Mouse (Mus musculus): ENCODE measurements around the gene Spx. TPM values are rescaled to one million over a fixed set of nuclear protein-coding genes. Genes with fewer than 3 reads are reported as not detected.

The Spx gene
- polyA plus RNA-seq, 1 experiment from 2014 or later, result 2.9 TPM

- Histone ChIP-seq H3K27ac (ENCODE audit: low read length) (no peak overlapping the region), H3K4me3 (replicated peaks; ENCODE audit: low read length) (no peak overlapping the region), H3K36me3 (ENCODE audit: control insufficient read depth, insufficient read depth) (no peaks in the 10 kb centered on the region), H3K4me1 (replicated peaks; ENCODE audit: control insufficient read depth, insufficient read depth, low read length) (no peaks in the 10 kb centered on the region), H3K9me3 (ENCODE audit: control insufficient read depth, low read length) (no peaks in the 10 kb centered on the region), H3K4me2 (ENCODE audit: low read length) (no peak overlapping the region), H3K9ac (replicated peaks; ENCODE audit: low read depth, low read length) (no peak overlapping the region), H3K27me3 (replicated peaks; ENCODE audit: control insufficient read depth, insufficient read depth, low read length) (no peaks in the 10 kb centered on the region)
- WGBS, result 78% methylated on average over 6 of the region's 6 CpGs
- ATAC-seq, result no peak
Measured at GRCm38 (mm10) chr6:142462194-142462593, 49.0 kb downstream of the Spx start.

Other genes with a start within 250 kb of the Spx start
- gene Slco1a6, start 204.9 kb upstream of the Spx start, polyA plus RNA-seq (2015; fragmentation: Nextera tagmentation; extraction: Ambion mirVana), result 0.26 and 0.60 TPM in 2 replicates
- gene Iapp, start 115.0 kb upstream of the Spx start, polyA plus RNA-seq (2015; fragmentation: Nextera tagmentation; extraction: Ambion mirVana), result not detected in 2 replicates
- gene Slco1a5, start 90.5 kb upstream of the Spx start, polyA plus RNA-seq (2015; fragmentation: Nextera tagmentation; extraction: Ambion mirVana), result 0.42 and 0.44 TPM in 2 replicates
- gene Pyroxd1, start 67.8 kb upstream of the Spx start, polyA plus RNA-seq (2015; fragmentation: Nextera tagmentation; extraction: Ambion mirVana), result 21.6 and 26.8 TPM in 2 replicates
- 31.8 and 35.1 TPM in 2 replicates for gene Recql, start 26.4 kb upstream of the Spx start, polyA plus RNA-seq (2015; fragmentation: Nextera tagmentation; extraction: Ambion mirVana)
- 86.4 and 95.3 TPM in 2 replicates for gene Golt1b, start 26.2 kb upstream of the Spx start, polyA plus RNA-seq (2015; fragmentation: Nextera tagmentation; extraction: Ambion mirVana)
- gene Gys2, start 59.7 kb downstream of the Spx start, polyA plus RNA-seq (2015; fragmentation: Nextera tagmentation; extraction: Ambion mirVana), result not detected in 2 replicates
- gene Ldhb, start 94.5 kb downstream of the Spx start, polyA plus RNA-seq (2015; fragmentation: Nextera tagmentation; extraction: Ambion mirVana), result 452 and 466 TPM in 2 replicates
- gene Kcnj8, start 158.2 kb downstream of the Spx start, polyA plus RNA-seq (2015; fragmentation: Nextera tagmentation; extraction: Ambion mirVana), result 13.0 and 14.1 TPM in 2 replicates

Measured in forebrain, embryonic 16.5 days (tissue).